In the genomic region with DNA sequence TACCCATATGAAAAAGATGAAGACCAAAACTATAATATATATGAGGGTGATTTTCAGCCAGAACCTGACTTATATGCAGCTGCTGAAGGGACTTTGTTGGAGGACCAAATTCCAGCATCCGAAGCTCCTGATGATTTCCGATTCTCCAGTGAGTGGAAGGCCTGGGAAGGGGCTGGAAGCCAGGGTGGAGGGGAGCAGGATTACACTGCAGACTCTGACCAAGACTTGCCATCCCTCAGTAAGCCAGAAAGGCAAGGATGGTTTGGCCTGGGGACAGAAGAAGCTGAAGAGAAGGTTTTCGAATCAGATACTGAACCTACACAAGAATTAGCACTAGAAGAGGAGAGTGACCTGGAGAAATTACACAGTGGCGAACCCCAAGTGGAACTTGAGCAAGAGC, we compare ENCODE assay signal across 16 mouse cellular contexts.
"Had no signal": no experiment of that assay in that cellular context is flagged by ENCODE, and none has a peak within 500 bp of the region (broad histone marks: within the 10 kb centered on the region; RNA-seq: fewer than 3 reads in every experiment).

No protein-coding gene starts in this region.

- H3K27ac ChIP-seq: neural tube, embryonic 13.5 days; neural tube, embryonic 15.5 days; stomach, embryonic 15.5 days; stomach, postnatal 0 days had no signal

- DNase-seq: retina, postnatal 1 day; right cerebral cortex, adult 18-20 months; right cerebral cortex, postnatal 14 days; right cerebral cortex, postnatal 25 days; right cerebral cortex, postnatal 4 days; spleen, adult 18-20 months; thymus, adult 18-20 months; thymus, adult 2 months; thymus, postnatal 14 days; thymus, postnatal 25 days; thymus, postnatal 36 days; thymus, postnatal 4 days had no signal

- H3K36me3 ChIP-seq: neural tube, embryonic 13.5 days; neural tube, embryonic 15.5 days; stomach, embryonic 15.5 days had no signal

- H3K9me3 ChIP-seq: neural tube, embryonic 13.5 days; neural tube, embryonic 15.5 days; stomach, embryonic 15.5 days had no signal

- H3K27me3 ChIP-seq: neural tube, embryonic 13.5 days; neural tube, embryonic 15.5 days; stomach, embryonic 15.5 days had no signal

- H3K4me1 ChIP-seq: neural tube, embryonic 13.5 days; neural tube, embryonic 15.5 days; stomach, embryonic 15.5 days had no signal

- H3K4me3 ChIP-seq: neural tube, embryonic 13.5 days; neural tube, embryonic 15.5 days; stomach, embryonic 15.5 days had no signal
